Mouse (Mus musculus): ENCODE measurements around the gene Vav3. TPM values are rescaled to one million over a fixed set of nuclear protein-coding genes. Genes with fewer than 3 reads are reported as not detected.

Gene Vav3
- total RNA-seq (2023): 10 to 100 TPM; 74.6 to 80.8 TPM

DNA sequence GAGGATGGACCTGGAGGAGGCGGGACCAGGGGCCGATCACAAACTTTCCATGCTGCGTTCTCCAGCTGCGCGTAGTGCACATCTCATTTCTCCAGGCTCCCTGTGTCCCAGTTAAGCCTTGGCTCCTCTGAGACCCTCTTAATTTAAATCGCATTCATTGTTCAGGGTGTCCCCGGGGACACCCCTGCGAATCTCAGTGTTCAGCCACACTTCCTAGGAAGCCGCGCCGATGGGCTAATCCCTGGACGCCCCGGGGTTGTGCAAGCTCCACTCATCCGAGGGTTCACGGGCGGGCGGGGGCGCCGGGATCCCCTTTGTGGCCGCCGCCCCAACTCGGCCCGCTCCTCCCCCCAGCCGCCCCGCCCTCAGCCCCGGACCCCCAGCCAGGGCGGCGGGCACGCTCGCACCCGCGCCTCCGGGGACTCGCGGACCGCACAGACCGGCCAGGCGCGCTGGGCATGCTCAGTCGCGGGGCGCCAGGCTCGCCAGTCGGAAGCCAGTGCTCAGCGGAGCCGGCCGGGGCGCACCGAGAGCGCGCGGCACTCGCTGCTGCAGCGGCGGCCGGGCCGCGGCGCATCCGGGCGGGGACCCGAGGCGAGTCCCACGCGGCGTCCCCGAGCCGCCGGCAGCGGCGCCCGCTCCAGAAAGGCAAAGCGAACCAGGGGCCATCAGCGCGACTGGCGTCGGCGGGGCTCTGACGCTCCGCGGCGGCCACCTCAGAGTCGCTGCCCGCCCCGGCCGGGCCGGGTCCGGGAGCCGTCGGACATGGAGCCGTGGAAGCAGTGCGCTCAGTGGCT, at the start of gene Vav3:
Gene Vav3 (plus strand): TSS at position 380 of the 797 bp plus-strand sequence.

Other genes starting within 250 kb of the Vav3 start
- gene Slc25a24, start 217.5 kb upstream of the Vav3 start, total RNA-seq (2023): 10 to 100 TPM; 22.9 to 26.0 TPM

All from monocyte, adult 59 days (primary cell).